Comparison of ENCODE assay signal across 21 mouse cellular contexts in genomic region chr3:144668039-144668438, GRCm38 (mm10). TPM values are rescaled to one million over a fixed set of nuclear protein-coding genes. Genes with fewer than 3 reads are reported as not detected.
DNase-seq lines count a peak whose midpoint lies in the region; ATAC-seq and TF ChIP-seq lines count a peak whose summit lies in the region.
"Had no signal": no experiment of that assay in that cellular context is flagged by ENCODE, and none has a peak within 500 bp of the region (broad histone marks: within the 10 kb centered on the region; RNA-seq: fewer than 3 reads in every experiment).

No protein-coding gene starts in this region.

- DNase-seq in heart, adult 11 months = peak; percentile 54
- no peak for DNase-seq in heart, embryonic 10.5 days (ENCODE audit: low spot score)
- peak; percentile 35 for DNase-seq in G1E (ENCODE audit: low spot score)
- peak; percentile 76 for DNase-seq in c-Kit-positive CD71-positive TER-119-positive erythroid progenitor cells, embryonic 14.5 days (ENCODE audit: low spot score)
- no peak for DNase-seq in liver, postnatal 0 days
- no peak for DNase-seq in urinary bladder, postnatal 36 days (ENCODE audit: low spot score in 2 of 2)
- no peak for DNase-seq in cerebellum, adult 8-10 months
- DNase-seq: adrenal gland, adult 8-10 months; adrenal gland, postnatal 36 days; cerebellum, adult 11-12 months; cerebellum, adult 9-11 months; cerebellum, postnatal 36 days; gastrocnemius, adult 2 months; gastrocnemius, postnatal 25 days; heart, postnatal 10 days; heart, postnatal 4 days had no signal

- H3K9ac ChIP-seq in liver, postnatal 0 days (replicated peaks) = no peak overlapping the region
- H3K9ac ChIP-seq: embryonic facial prominence, embryonic 13.5 days; hindbrain, embryonic 12.5 days had no signal

- no peak overlapping the region for H3K4me3 ChIP-seq in heart, embryonic 10.5 days
- H3K4me3 ChIP-seq in G1E (ENCODE audit: low read depth, low read length) = no peak overlapping the region; the same call in 1 of the 2 replicates
- no peak overlapping the region for H3K4me3 ChIP-seq in liver, postnatal 0 days (ENCODE audit: low read depth, low read length)
- H3K4me3 ChIP-seq: embryonic facial prominence, embryonic 13.5 days; forebrain, embryonic 10.5 days; gastrocnemius, adult 2 months; hindbrain, embryonic 12.5 days had no signal

- no peaks in the 10 kb centered on the region for H3K36me3 ChIP-seq in heart, embryonic 10.5 days
- H3K36me3 ChIP-seq in G1E (replicated peaks) = no peaks in the 10 kb centered on the region
- no peaks in the 10 kb centered on the region for H3K36me3 ChIP-seq in liver, postnatal 0 days (replicated peaks; ENCODE audit: insufficient read depth, low read length)
- H3K36me3 ChIP-seq: embryonic facial prominence, embryonic 13.5 days; forebrain, embryonic 10.5 days; hindbrain, embryonic 12.5 days had no signal

- no peak overlapping the region for H3K27ac ChIP-seq in heart, embryonic 10.5 days
- 0 out of 2 replicates have a peak overlapping the region, but pooled peaks have one; percentile 16 for H3K27ac ChIP-seq in liver, postnatal 0 days (ENCODE audit: low read depth)
- H3K27ac ChIP-seq: embryonic facial prominence, embryonic 13.5 days; forebrain, embryonic 10.5 days; gastrocnemius, adult 2 months; hindbrain, embryonic 12.5 days had no signal

- no peaks in the 10 kb centered on the region for H3K9me3 ChIP-seq in heart, embryonic 10.5 days
- H3K9me3 ChIP-seq in G1E (replicated peaks) = peaks cover 12% of the 10 kb centered on the region
- H3K9me3 ChIP-seq in liver, postnatal 0 days (ENCODE audit: low read length) = no peaks in the 10 kb centered on the region
- H3K9me3 ChIP-seq: embryonic facial prominence, embryonic 13.5 days; forebrain, embryonic 10.5 days; hindbrain, embryonic 12.5 days had no signal

- TF ChIP-seq EP300 in liver, postnatal 0 days (IDR thresholded peaks at IDR 0.05; ENCODE audit: low read depth) = no peak

- WGBS in heart, embryonic 10.5 days = 86% methylated on average over 9 of the region's 9 CpGs
- 83% methylated on average over 9 of the region's 9 CpGs for WGBS in liver, postnatal 0 days (ENCODE audit: insufficient replicate concordance)

- no peak for ATAC-seq in G1E (ENCODE audit: extremely low read depth, insufficient number of reproducible peaks, low FRiP score, poor library complexity, severe bottlenecking)
- no peak for ATAC-seq in liver, postnatal 0 days
- ATAC-seq: forebrain, embryonic 14.5 days; hindbrain, embryonic 16.5 days had no signal

- no peak overlapping the region for H3K4me2 ChIP-seq in liver, postnatal 0 days (ENCODE audit: low read depth, low read length)
- H3K4me2 ChIP-seq: embryonic facial prominence, embryonic 13.5 days; hindbrain, embryonic 12.5 days had no signal

- peaks cover 21% of the 10 kb centered on the region for H3K4me1 ChIP-seq in heart, embryonic 10.5 days
- H3K4me1 ChIP-seq in G1E (ENCODE audit: insufficient read depth, low read depth, low read length) = peaks cover 87% of the 10 kb centered on the region
- peaks cover 44% of the 10 kb centered on the region for H3K4me1 ChIP-seq in liver, postnatal 0 days (ENCODE audit: insufficient read depth)

- no peak for TF ChIP-seq CTCF in G1E (IDR thresholded peaks at IDR 0.05; ENCODE audit: low read depth, low read length)
- no peak for TF ChIP-seq CTCF in liver, postnatal 0 days (IDR thresholded peaks at IDR 0.05; ENCODE audit: low read depth)

- no peaks in the 10 kb centered on the region for H3K27me3 ChIP-seq in heart, embryonic 10.5 days (ENCODE audit: insufficient read depth, poor library complexity, severe bottlenecking)
- H3K27me3 ChIP-seq in G1E (ENCODE audit: insufficient read depth, low read length) = no peaks in the 10 kb centered on the region
- no peaks in the 10 kb centered on the region for H3K27me3 ChIP-seq in liver, postnatal 0 days (ENCODE audit: insufficient read depth, low read length)
- H3K27me3 ChIP-seq: embryonic facial prominence, embryonic 13.5 days; hindbrain, embryonic 12.5 days had no signal

RNA-seq across cellular contexts. Expression of gene Sh3glb1, which starts 52.1 kb away (rescaled TPM):
- 99.9 and 114 TPM in 2 replicates for polyA plus RNA-seq in heart, embryonic 10.5 days (2016; fragmentation: Nextera tagmentation; extraction: Ambion mirVana)
- total RNA-seq in G1E (2014; fragmentation: Nextera tagmentation) (337 and 350 TPM in 2 replicates), G1E (2017) (73.7 and 79.8 TPM in 2 replicates)
- polyA plus RNA-seq in G1E (2012) = 42.4 and 51.0 TPM in 2 replicates
- polyA plus RNA-seq in liver, postnatal 0 days (2015; fragmentation: Nextera tagmentation; extraction: Ambion mirVana) = 84.8 and 91.2 TPM in 2 replicates

Comparison
In these comparisons a context has a peak if more than half of its experiments do, and no peak if none do; other contexts are left out.
1. DNase-seq: peak in heart, adult 11 months (single experiment), G1E (single experiment) and c-Kit-positive CD71-positive TER-119-positive erythroid progenitor cells, embryonic 14.5 days (single experiment); none in heart, embryonic 10.5 days (single experiment), liver, postnatal 0 days (single experiment), urinary bladder, postnatal 36 days (0 of 2) and cerebellum, adult 8-10 months (single experiment).